Mouse (Mus musculus) liver, embryonic 14.5 days (tissue): ENCODE measurements at regions not wholly inside any gene's neighbourhood (a gene's known extent, or its start where the extent isn't known, plus 50 kb on each side); places are given as distances from the start of the nearest gene placed in this dataset.

ENCODE experiments used
- CTCF ChIP-seq: IDR thresholded peaks from 2 replicates; pipeline ENCODE4 v1.5.1; 2016; ENCODE audit warnings: antibody characterized with exemption, low read depth, control low read depth
- EP300 ChIP-seq: IDR thresholded peaks from 2 replicates; pipeline ENCODE4 v1.6.1; 2016; ENCODE audit warnings: antibody characterized with exemption, low read depth

DNA sequence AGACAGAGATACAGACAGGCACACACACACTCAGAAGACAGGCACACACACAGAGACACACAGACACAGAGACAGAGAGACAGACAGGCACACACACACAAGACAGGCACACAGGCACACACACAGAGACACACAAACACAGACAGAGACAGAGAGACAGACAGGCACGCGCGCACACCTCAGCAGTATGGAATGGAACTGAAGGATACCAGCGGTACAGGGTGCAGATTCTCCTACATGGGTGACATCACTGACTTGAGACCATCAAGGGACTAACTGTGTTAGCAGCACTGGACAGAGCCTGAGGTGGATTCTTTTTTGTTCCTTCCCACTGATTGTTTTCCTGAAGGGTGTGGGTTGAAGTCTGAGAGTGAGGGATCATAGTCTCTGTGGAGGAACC, 129.1 kb upstream of the Runx1 start:
- TF ChIP-seq EP300 (no peak), CTCF (no peak)
